Mouse (Mus musculus) layer of hippocampus, adult 18-20 months (tissue): ENCODE data around the gene Gpbp1. TPM values are rescaled to one million over a fixed set of nuclear protein-coding genes. Genes with fewer than 3 reads are reported as not detected.

Experiments used
- DNase-seq, 2 experiments: peaks; one replicate each; pipeline ENCODE4 v3.0.0; 2022; ENCODE audit warnings: low spot score in 2 of 2
- long read RNA-seq: library from polyadenylated mRNA; stranded (forward); transcript quantifications from one replicate; pipeline ENCODE4 v2.0.0, GENCODE M21; 2021
- total RNA-seq, 2 experiments: library from RNA; stranded (reverse); gene quantifications; 2 replicates each; pipeline ENCODE4 v1.2.3; 2021

Gpbp1 gene
- total RNA-seq: 10 to 100 TPM; 88.5 to 88.7 TPM
- long read RNA-seq, transcript Gpbp1-202 (12 exons, 3,299 nt): minor isoform, 57 of 153 reads
- long read RNA-seq, transcript Gpbp1-201 (13 exons, 3,694 nt): major isoform, 73 of 153 reads
- long read RNA-seq, partial matches to known transcripts: 8 of 153 reads
- long read RNA-seq, other reads (novel, unspliced or antisense): 15 of 153 reads

DNA sequence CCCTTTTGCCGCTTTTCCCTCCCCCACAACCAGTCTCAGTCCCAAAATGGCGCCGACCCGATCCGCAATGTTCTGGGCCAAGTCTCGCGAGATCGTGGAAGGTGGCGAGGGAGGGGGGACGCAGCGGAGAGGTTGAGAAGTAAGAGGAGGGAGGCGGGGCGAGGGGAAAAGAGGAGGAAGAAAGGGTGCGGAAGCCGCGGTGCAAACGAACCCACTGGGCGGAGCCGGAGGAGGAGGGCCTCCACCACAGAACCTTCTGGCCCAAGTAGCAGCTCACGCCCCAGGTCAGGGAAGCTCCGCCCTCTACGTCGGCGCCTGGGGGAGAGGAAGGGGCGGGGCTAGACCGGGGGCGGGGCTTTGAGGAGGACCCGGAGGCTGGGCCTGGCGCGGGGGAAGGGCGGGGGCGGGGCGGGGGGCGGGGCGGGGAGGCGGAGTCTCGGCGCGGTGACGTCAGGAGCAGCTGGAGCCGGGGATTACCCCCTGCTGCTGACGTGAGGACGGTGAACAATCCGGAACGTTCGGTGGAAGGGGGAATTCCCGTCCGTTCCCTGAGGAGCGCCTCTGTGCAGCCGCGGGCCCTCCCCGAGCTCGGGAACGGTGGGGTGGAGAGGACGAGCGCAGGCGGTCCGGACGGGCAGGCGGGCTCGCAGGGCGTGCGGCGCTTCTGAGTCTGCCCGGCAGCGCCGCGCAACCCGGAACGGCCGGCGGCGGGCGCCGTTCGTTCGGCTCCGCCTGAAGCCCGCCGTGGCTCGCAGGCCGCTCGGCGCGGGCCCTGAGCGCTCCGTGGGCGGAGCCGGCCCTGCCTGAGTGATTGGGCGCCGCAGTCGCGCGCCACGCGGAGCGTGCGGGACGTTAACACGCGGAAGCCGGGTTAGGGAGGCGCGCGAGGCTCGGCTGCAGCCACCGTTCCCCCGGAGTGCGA, at the start of gene Gpbp1:
TSS of gene Gpbp1 (minus strand) at position 310 of the 922 bp plus-strand sequence.
- peak; percentile 100 for DNase-seq

- DNase-seq: no peak
Observed at GRCm38 (mm10) chr13:111537718-111538117, 47.8 kb upstream of the Gpbp1 start.

GRCm38 (mm10) chr13:111536207-111536887, 46.4 kb upstream of the Gpbp1 start:
- no peak for DNase-seq

- DNase-seq: no peak
Observed at GRCm38 (mm10) chr13:111534131-111534530, 44.2 kb upstream of the Gpbp1 start.

- DNase-seq: no peak
Observed at GRCm38 (mm10) chr13:111532178-111532948, 42.5 kb upstream of the Gpbp1 start.

DNA sequence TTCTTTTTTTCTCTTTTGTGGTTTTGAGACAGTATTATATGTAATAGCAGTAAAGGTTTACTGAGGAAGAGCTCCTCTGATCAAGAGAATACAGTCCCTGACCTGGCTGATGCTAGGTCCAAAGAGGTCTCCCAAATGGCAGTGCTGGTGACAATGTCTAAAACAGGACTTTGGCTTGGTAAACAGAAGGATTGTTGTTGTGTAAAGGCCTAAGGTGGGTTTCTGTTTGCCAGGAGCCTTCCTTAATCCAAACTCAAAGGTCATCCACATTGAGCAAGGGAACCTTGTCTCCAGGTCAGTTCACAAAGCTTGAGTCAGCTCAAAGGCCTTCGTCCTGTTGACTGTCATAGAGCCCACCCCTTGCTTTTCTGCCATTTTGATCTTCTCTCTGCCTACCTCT, 41.8 kb upstream of the Gpbp1 start:
- DNase-seq: no peak

GRCm38 (mm10) chr13:111524277-111524676, 34.4 kb upstream of the Gpbp1 start:
- DNase-seq: no peak

- DNase-seq: no peak
Observed at GRCm38 (mm10) chr13:111522336-111522735, 32.4 kb upstream of the Gpbp1 start.

- DNase-seq: no peak
Observed at GRCm38 (mm10) chr13:111520456-111520855, 30.5 kb upstream of the Gpbp1 start.

DNA sequence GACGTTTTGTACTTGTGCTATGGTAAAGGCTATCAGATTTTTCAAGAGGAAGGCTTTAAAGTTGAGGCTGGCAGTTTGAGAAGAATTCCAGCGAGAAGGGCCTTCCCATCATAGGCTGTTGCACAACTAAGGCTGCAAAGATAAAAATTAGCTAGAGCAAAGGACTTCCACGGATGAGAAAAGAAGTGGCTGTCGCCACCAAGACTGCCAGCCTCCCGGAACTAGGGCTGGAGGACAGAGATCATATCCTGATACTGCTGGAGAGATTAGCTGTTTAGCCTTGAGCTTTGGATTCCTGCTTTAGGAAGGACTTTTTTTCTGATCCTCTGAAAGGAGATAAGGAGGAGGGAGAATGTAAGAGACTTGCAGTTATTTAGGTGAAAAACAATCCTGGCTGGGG, 28.4 kb upstream of the Gpbp1 start:
- DNase-seq: no peak

DNA sequence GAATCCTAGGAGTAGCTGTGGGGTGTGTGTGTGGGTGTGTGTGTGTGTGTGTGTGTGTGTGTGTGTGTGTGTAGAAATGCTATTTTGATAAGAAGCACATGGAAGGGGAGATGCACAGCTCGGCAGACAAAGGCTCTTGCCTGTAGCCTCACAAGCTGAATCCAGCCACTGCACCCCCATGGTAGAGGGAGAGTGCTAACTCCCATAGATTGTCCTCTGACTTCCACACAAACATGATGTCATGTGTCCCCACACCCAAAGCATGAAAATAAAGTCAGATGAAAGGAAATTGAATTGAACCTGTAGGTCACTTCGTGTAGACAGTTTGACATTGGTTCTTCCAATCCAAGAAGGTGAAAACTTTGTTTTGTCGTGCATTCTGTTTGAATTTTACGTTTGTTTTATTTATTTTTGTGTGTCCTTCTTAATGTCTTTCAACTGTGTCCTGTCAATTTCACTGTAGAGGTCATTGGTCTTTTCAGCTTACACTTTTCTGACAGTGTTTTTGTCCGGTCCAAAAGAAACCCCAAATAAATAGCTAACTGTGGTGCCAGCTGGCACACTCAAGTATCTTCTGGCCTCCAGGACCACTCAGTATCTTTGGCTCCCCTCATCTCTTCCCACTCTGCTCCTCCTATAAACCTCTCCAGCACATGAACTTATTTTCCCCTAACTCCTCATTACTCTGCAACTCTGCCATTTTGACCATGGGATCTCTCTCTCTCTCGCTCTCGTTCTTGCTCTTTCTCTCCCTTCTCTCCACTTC, 26.7 kb upstream of the Gpbp1 start:
- DNase-seq: no peak

GRCm38 (mm10) chr13:111509385-111509784, 19.5 kb upstream of the Gpbp1 start:
- DNase-seq: no peak

- DNase-seq: no peak
Observed at GRCm38 (mm10) chr13:111508645-111509044, 18.7 kb upstream of the Gpbp1 start.

DNA sequence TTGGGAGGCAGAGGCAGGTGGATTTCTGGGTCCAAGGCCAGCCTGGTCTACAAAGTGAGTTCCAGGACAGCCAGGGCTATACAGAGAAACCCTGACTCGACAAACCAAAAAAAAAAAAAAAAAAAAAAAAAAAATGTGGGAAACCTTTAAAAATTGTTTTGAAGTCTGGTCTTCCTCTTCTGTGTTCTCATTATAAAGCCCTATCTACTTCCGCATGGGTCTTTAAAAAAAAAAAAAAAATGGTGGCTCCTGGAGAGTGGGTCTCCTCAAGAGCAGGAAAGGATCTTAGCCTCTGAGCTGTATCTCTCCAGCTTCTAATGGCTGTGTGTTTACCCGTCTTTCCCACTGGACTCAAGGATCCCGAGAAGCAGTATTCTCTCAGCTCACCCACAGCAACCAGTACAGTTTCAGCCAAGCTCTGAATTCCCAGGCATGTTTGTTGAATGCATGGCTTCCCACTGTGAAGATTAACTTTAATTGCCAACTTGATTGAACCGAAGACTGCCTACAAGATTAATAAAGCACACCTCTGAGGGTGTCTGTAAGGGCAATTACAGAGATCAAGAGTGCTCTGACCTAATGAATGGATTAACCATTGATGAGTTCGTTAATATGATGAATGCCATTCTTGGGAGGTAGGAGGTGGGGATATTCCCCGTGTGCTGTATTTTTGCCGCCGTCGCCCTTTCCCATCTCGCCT, 4.6 kb upstream of the Gpbp1 start:
- DNase-seq: no peak

GRCm38 (mm10) chr13:111491046-111491756, 1.3 kb upstream of the Gpbp1 start:
- no peak for DNase-seq

- DNase-seq: no peak
Observed at GRCm38 (mm10) chr13:111489502-111489801, 459 bp downstream of the Gpbp1 start.

DNA sequence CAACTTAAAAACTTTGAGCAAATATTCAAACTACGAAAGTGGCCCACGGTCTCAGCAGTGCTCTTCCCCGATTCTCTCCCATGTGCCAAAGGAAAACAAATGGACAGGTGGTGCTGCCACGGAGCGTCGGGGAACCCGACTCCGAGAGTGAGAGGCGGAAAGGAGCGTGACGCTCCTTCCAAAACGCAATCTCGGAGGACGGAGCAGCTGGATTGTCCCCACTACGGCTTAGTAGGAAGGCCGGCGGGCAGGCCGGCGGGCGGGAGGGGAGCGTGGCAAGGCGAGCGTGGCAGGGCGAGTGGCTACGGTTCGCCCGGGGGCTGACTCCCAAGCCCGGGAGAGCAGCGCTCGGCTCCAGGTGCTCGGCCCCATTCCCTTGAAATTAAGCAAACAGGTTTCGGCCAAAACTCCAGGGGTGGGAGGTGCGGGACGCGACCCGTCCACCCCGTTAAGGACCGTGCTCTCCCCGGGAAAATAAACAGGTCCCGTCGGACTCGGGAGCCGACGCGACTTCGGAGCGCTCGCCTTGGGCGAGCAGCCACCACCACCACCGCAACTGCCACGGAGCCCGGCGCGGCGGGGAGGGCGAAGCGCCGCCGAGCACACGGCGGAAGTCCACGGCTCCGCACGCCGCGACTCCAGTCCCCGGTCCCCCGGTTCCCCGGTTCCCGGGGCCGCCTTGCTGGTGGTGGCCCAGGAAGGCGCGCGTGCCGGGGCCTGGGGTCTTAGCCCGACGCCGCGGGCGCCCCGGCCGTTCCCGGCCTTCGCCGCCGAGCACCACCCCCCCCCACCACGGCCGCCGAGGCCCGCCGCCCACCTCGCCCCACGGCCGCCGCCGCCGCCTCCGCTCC, 1.0 kb downstream of the Gpbp1 start:
- DNase-seq: peak; percentile 13

GRCm38 (mm10) chr13:111477695-111478094, 12.2 kb downstream of the Gpbp1 start:
- no peak for DNase-seq
